Mouse (Mus musculus): Measurements from ENCODE around the gene Rnf11.
A peak's percentile ranks its signal among the peaks of the same experiment; 100 is the strongest.

The Rnf11 gene

DNA sequence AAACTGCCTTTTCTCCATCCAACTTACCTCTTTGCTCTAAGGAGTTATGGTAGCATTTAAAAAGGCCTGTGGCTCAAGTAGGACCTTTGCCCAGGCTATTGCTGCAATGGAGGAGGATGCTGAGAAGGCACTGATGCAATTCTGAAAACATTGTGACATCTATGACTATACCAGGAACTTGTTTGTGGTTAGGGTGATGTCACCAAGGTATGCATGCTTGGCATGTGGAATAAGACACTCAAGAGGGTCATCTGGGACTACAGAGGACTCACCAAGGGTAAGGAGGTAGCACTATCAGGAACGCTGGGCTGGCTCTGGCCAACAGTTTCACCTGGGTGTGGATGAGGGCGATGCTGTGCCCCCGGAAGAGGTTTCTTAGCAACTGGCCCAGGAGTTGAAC, at the start of gene Rnf11:
Rnf11 (minus strand) TSS at position 108 of the 400 bp plus-strand sequence.
- no peak for DNase-seq (ENCODE audit: low read depth, low spot score)

- no peak for DNase-seq (ENCODE audit: low read depth, low spot score)
Observed at GRCm38 (mm10) chr4:109531111-109531510, 46.6 kb upstream of the Rnf11 start, which contains the start of gene 4930522H14Rik. 4930522H14Rik (minus strand) TSS chr4:109531297.

- no peak for DNase-seq (ENCODE audit: low read depth, low spot score)
Observed at GRCm38 (mm10) chr4:109530245-109530816, 45.8 kb upstream of the Rnf11 start.

DNA sequence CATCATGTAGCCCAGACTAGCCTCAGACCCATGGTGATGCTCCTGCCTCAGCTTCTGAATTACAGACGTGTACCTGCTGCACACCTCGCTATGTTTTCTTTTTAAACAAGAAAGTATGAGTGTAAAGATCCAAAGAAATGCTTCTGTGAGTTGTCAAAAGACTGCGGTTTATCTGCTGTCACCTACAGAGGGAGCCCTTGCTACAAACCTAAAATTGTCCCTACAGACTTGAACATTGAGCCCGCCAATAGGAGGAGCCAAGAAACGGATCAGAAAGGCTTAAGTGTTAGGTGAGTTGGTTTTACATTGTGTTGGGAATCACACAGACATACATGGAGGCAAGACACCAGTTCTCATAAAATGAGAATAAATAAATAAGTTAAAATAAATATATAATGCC, 20.4 kb upstream of the Rnf11 start:
- DNase-seq (ENCODE audit: low read depth, low spot score), result peak; percentile 6

DNA sequence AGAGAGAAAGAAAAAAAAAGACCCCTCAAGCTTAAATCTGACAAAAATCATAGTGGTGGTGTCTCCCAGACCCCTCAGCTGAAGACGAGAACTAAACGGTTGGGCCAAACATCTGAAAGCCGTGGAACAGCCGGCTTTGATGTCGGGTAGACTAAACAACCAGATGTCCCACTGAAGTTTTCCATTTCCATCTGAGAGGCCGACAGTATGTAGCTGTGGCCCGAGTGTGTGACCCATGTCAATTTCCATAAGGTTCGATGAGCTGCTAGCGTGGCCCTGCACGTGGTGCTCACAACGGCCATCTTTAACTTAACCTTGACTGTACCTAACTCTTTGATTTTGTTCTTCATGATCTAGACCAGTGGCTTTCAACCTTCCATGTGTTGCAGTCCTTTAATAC, 13.9 kb upstream of the Rnf11 start:
- DNase-seq (ENCODE audit: low read depth, low spot score), result no peak

DNA sequence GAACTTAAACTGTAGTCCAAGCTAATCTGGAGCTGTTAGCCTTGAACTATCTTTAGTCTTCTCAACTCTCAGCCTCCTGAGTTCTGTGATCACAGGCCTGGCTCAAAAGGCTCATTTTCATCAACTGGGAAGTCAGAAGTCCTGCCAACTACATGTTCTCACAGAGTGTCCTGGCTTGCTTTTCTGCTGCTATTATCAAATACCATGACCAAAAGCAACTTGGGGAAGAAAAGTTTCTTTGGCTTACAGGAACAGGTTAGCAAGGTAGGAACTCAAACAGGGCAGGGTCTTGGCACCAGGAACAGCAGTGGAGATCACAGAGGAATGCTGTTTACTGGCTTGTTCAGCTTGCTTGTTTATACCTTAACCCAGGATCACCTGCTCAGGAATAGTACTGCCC, 9.1 kb upstream of the Rnf11 start:
- DNase-seq (ENCODE audit: low read depth, low spot score), result no peak

- no peak for DNase-seq (ENCODE audit: low read depth, low spot score)
Observed at GRCm38 (mm10) chr4:109488812-109489211, 4.3 kb upstream of the Rnf11 start.

- DNase-seq (ENCODE audit: low read depth, low spot score), result no peak
Observed at GRCm38 (mm10) chr4:109482701-109483100, 1.8 kb downstream of the Rnf11 start.

GRCm38 (mm10) chr4:109481424-109481823, 3.1 kb downstream of the Rnf11 start:
- DNase-seq (ENCODE audit: low read depth, low spot score), result no peak

GRCm38 (mm10) chr4:109477454-109477853, 7.1 kb downstream of the Rnf11 start:
- no peak for DNase-seq (ENCODE audit: low read depth, low spot score)

GRCm38 (mm10) chr4:109476554-109477014, 7.9 kb downstream of the Rnf11 start:
- DNase-seq (ENCODE audit: low read depth, low spot score), result peak; percentile 72

- no peak for DNase-seq (ENCODE audit: low read depth, low spot score)
Observed at GRCm38 (mm10) chr4:109475577-109476553, 8.7 kb downstream of the Rnf11 start.

DNA sequence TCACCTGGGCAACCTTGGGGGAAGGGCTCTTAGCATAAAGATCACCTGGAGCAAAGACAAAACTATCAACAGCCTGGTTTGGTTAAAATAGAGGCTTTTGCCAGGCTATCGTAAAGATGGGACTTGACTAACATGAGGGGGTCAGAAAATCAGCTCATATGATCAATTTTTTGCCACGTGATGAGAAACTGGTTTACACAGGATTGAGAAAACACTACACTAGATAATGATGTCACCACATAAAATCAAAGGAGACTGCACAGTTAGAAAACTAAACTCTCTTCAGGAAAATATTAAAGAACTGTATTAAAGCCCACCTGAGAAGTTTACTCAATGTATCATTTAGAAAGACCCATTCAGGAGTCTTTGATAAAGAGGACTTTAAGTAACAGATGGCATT, 9.4 kb downstream of the Rnf11 start:
- no peak for DNase-seq (ENCODE audit: low read depth, low spot score)

DNA sequence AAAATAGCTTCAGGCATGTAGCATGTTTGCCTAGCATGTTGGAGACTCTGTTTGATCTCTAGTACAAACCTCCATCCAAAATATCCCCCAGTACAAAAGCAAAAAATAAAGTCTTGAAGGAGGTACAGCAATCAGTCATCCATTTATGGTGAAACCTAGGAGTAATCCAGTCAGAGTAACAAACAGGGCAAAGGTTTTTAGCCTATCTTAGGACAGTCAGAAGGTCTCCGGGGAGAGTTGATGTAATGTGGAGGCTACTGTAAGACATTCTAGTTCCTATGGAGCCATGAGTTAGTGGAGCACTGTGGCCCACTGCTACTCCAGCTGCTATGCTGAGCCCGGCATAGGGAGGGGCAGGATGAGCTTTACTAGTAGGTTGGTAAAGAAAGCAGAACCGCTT, 12.0 kb downstream of the Rnf11 start:
- no peak for DNase-seq (ENCODE audit: low read depth, low spot score)

GRCm38 (mm10) chr4:109471606-109472005, 12.9 kb downstream of the Rnf11 start:
- DNase-seq (ENCODE audit: low read depth, low spot score), result no peak

DNA sequence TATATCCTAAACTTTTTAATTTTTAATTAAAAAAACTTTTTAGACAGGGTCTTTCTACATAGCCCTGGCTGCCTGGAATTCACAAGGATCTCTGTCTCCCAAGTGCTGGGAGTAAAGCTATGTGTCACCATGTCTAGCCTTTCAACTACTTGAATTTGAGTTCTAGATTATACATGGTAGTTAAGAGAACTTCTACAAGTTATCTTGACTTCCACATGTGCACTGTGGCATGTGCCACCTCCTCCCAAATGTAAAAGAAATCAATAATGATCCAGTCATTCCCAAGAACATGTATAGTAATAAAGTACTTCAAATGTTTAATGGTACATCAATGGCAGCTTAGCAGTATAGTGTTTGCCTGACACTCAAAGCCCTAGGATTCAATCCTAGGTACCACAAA, 16.8 kb downstream of the Rnf11 start:
- no peak for DNase-seq (ENCODE audit: low read depth, low spot score)

GRCm38 (mm10) chr4:109463892-109464291, 20.6 kb downstream of the Rnf11 start:
- DNase-seq (ENCODE audit: low read depth, low spot score), result no peak

- no peak for DNase-seq (ENCODE audit: low read depth, low spot score)
Observed at GRCm38 (mm10) chr4:109460421-109461179, 23.9 kb downstream of the Rnf11 start.

DNA sequence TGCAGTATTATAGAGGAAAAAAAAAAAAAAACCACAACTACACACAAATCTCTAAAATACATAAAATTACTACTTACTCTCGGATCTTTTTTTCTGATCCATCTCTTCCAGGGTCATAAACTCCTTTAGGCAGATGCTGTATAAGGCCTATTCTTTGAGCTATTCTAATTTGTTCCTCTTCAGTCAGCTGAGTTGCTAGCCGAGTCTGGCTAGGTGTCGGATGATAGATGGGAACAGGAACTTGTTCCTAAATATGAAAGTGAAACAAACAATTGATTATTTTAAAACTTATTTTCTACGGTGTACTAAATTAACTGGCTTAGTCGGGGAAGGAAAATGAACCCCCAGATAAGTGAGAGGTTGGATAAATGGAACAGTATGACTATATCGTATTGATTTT, 27.7 kb downstream of the Rnf11 start:
- DNase-seq (ENCODE audit: low read depth, low spot score), result no peak

- no peak for DNase-seq (ENCODE audit: low read depth, low spot score)
Observed at GRCm38 (mm10) chr4:109448531-109448930, 36.0 kb downstream of the Rnf11 start.

GRCm38 (mm10) chr4:109445956-109446355, 38.6 kb downstream of the Rnf11 start:
- DNase-seq (ENCODE audit: low read depth, low spot score), result no peak

DNA sequence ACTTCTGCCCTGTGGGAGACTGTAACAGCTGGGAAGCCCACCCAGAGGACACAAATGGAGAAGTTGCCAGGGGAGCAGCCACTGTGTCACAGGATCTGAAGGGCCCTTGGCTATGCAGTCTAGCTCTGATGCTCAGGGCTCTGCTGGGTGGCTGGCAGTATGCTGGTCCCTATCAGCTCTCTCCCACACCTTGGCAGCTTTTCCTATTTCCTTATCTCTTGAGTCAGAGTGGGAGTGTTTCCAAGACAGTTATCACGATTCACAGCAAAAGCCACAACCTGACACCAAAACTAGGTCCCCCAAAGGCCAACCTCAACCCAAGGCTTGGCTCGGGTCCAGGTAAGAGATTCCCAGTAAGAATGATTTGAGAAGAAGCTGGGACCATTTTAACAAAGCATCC, 39.1 kb downstream of the Rnf11 start:
- no peak for DNase-seq (ENCODE audit: low read depth, low spot score)

Data from retina, adult 2 months (tissue).